Mouse (Mus musculus): ENCODE measurements at regions not wholly inside any gene's neighbourhood (a gene's known extent, or its start where the extent isn't known, plus 50 kb on each side); places are given as distances from the start of the nearest gene placed in this dataset.

- Histone ChIP-seq H3K27me3 (ENCODE audit: control insufficient read depth, insufficient read depth, low read length, poor library complexity, severe bottlenecking) (no peaks in the 10 kb centered on the region), H3K36me3 (ENCODE audit: control insufficient read depth, insufficient read depth, low read length, poor library complexity, severe bottlenecking) (no peaks in the 10 kb centered on the region)
- no peak for DNase-seq (ENCODE audit: low read depth, low spot score)
Observed at GRCm38 (mm10) chr4:10480936-10481335, 393.4 kb upstream of the 2610301B20Rik start.

- no peak for DNase-seq (ENCODE audit: low read depth, low spot score)
- no peaks in the 10 kb centered on the region for H3K27me3 ChIP-seq (ENCODE audit: control insufficient read depth, insufficient read depth, low read length, poor library complexity, severe bottlenecking)
- H3K36me3 ChIP-seq (ENCODE audit: control insufficient read depth, insufficient read depth, low read length, poor library complexity, severe bottlenecking), result no peaks in the 10 kb centered on the region
Observed at GRCm38 (mm10) chr4:10508163-10508821, 366.0 kb upstream of the 2610301B20Rik start.

GRCm38 (mm10) chr4:10510013-10510412 is 364.3 kb upstream of the 2610301B20Rik start:
- DNase-seq (ENCODE audit: low read depth, low spot score), result no peak
- Histone ChIP-seq H3K27me3 (ENCODE audit: control insufficient read depth, insufficient read depth, low read length, poor library complexity, severe bottlenecking) (no peaks in the 10 kb centered on the region), H3K36me3 (ENCODE audit: control insufficient read depth, insufficient read depth, low read length, poor library complexity, severe bottlenecking) (no peaks in the 10 kb centered on the region)

- no peak for DNase-seq (ENCODE audit: low read depth, low spot score)
- no peaks in the 10 kb centered on the region for H3K36me3 ChIP-seq (ENCODE audit: control insufficient read depth, insufficient read depth, low read length, poor library complexity, severe bottlenecking)
Observed at GRCm38 (mm10) chr4:10550711-10551305, 323.5 kb upstream of the 2610301B20Rik start.

GRCm38 (mm10) chr4:10553724-10554123 is 320.6 kb upstream of the 2610301B20Rik start:
- no peak for DNase-seq (ENCODE audit: low read depth, low spot score)
- Histone ChIP-seq H3K27me3 (ENCODE audit: control insufficient read depth, insufficient read depth, low read length, poor library complexity, severe bottlenecking) (no peaks in the 10 kb centered on the region), H3K36me3 (ENCODE audit: control insufficient read depth, insufficient read depth, low read length, poor library complexity, severe bottlenecking) (no peaks in the 10 kb centered on the region)

More at GRCm38 (mm10) chr4:10550711-10551305, 323.5 kb upstream of the 2610301B20Rik start:
- H3K27me3 ChIP-seq (ENCODE audit: control insufficient read depth, insufficient read depth, low read length, poor library complexity, severe bottlenecking), result no peaks in the 10 kb centered on the region

- Histone ChIP-seq H3K36me3 (ENCODE audit: control insufficient read depth, insufficient read depth, low read length, poor library complexity, severe bottlenecking) (no peaks in the 10 kb centered on the region), H3K27me3 (ENCODE audit: control insufficient read depth, insufficient read depth, low read length, poor library complexity, severe bottlenecking) (no peaks in the 10 kb centered on the region)
- DNase-seq (ENCODE audit: low read depth, low spot score), result no peak
Observed at GRCm38 (mm10) chr4:10560078-10560477, 314.2 kb upstream of the 2610301B20Rik start.

GRCm38 (mm10) chr4:10604513-10604912 is 269.8 kb upstream of the 2610301B20Rik start:
- Histone ChIP-seq H3K27me3 (ENCODE audit: control insufficient read depth, insufficient read depth, low read length, poor library complexity, severe bottlenecking) (no peaks in the 10 kb centered on the region), H3K36me3 (ENCODE audit: control insufficient read depth, insufficient read depth, low read length, poor library complexity, severe bottlenecking) (no peaks in the 10 kb centered on the region)
- DNase-seq (ENCODE audit: low read depth, low spot score), result no peak

GRCm38 (mm10) chr4:10607855-10608576 is 266.3 kb upstream of the 2610301B20Rik start:
- no peaks in the 10 kb centered on the region for H3K36me3 ChIP-seq (ENCODE audit: control insufficient read depth, insufficient read depth, low read length, poor library complexity, severe bottlenecking)
- H3K27me3 ChIP-seq (ENCODE audit: control insufficient read depth, insufficient read depth, low read length, poor library complexity, severe bottlenecking), result no peaks in the 10 kb centered on the region
- no peak for DNase-seq (ENCODE audit: low read depth, low spot score)

- DNase-seq (ENCODE audit: low read depth, low spot score), result no peak
- H3K27me3 ChIP-seq (ENCODE audit: control insufficient read depth, insufficient read depth, low read length, poor library complexity, severe bottlenecking), result no peaks in the 10 kb centered on the region
- H3K36me3 ChIP-seq (ENCODE audit: control insufficient read depth, insufficient read depth, low read length, poor library complexity, severe bottlenecking), result no peaks in the 10 kb centered on the region
Observed at GRCm38 (mm10) chr4:10610784-10611183, 263.5 kb upstream of the 2610301B20Rik start.
